Mouse (Mus musculus) lung, embryonic 14.5 days (tissue): ENCODE results near the gene Ltb4r2. TPM values are rescaled to one million over a fixed set of nuclear protein-coding genes. Genes with fewer than 3 reads are reported as not detected.

Experiments used
- ATAC-seq: fragments of 200-750 bp; cut with Nextera tagmentation; 2 replicates; pipeline ENCODE4 v1.8.0; 2017; ENCODE audit warnings: mild to moderate bottlenecking, moderate TSS enrichment, moderate library complexity; ENCODE audit not compliant: insufficient read depth
- DNase-seq: peaks from one replicate; pipeline ENCODE4 v3.0.0-alpha.2; 2015
- H3K27ac ChIP-seq: fragments of 300-500 bp; sonication (generic); 2 replicates; pipeline ENCODE4 v1.5.1; 2014; ENCODE audit warnings: low read depth, mild to moderate bottlenecking, moderate library complexity
- H3K27me3 ChIP-seq: fragments of 300-500 bp; sonication (generic); 2 replicates; pipeline ENCODE4 v1.6.1; 2014; ENCODE audit warnings: low read length, control low read depth; ENCODE audit not compliant: insufficient read depth
- H3K36me3 ChIP-seq: fragments of 300-500 bp; sonication (generic); 2 replicates; pipeline ENCODE4 v1.6.1; 2014; ENCODE audit warnings: control low read depth; ENCODE audit not compliant: insufficient read depth
- H3K4me1 ChIP-seq: fragments of 300-500 bp; sonication (generic); 2 replicates; pipeline ENCODE4 v1.6.1; 2014; ENCODE audit warnings: antibody characterized with exemption, control low read depth; ENCODE audit not compliant: insufficient read depth
- H3K4me2 ChIP-seq: fragments of 300-500 bp; sonication (generic); 2 replicates; pipeline ENCODE4 v1.6.1; 2014; ENCODE audit warnings: mild to moderate bottlenecking
- H3K4me3 ChIP-seq: fragments of 300-500 bp; sonication (generic); 2 replicates; pipeline ENCODE4 v1.5.1; 2014; ENCODE audit warnings: low read depth, low read length
- H3K9ac ChIP-seq: fragments of 300-500 bp; sonication (generic); 2 replicates; pipeline ENCODE4 v1.6.1; 2014
- H3K9me3 ChIP-seq: fragments of 300-500 bp; sonication (generic); 2 replicates; pipeline ENCODE4 v1.6.1; 2016; ENCODE audit warnings: low read depth, low read length, control low read depth
- CTCF ChIP-seq: IDR thresholded peaks from 2 replicates; pipeline ENCODE4 v1.5.1; 2016; ENCODE audit warnings: antibody characterized with exemption, low read depth
- WGBS: fragments of 180-500 bp; shearing (Covaris S2); extraction: QIAGEN DNeasy Blood & Tissue Kit; methylation state at CpG from one replicate; pipeline ENCODE4 v1.1.7; 2014; 5-methylcytosine and 5-hydroxymethylcytosine counted together
- polyA plus RNA-seq: library from polyadenylated mRNA; unstranded; fragments of >200 nt; fragmentation: Nextera tagmentation; extraction: Ambion mirVana; gene quantifications from 2 replicates; pipeline ENCODE4 v1.2.1, GENCODE M21; 2014

Gene Ltb4r2
- polyA plus RNA-seq, 1 experiment from 2014 or later, result 0.70 TPM

DNA sequence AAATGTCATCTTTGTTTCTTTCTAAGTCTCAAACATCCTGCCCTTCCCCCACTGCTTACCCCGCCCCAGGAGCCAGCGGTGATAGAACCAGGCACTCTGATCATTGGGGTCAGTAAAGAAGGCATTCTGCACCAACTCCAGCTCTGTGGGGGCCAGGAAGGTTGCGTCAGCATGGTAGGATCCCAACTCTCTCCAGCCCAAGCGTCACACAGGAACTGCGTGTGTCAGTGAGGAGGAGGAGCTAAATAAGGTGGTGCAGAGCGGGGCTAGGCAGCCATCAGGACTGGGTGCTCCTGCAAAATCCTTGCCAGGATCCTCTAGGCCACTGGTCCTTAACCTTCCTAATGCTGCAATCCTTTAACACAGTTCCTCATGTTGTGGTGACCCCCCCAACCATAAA is 41.5 kb upstream of the Ltb4r2 start:
- H3K27me3 ChIP-seq, result no peaks in the 10 kb centered on the region
- H3K4me2 ChIP-seq, result no peak overlapping the region
- TF ChIP-seq CTCF, result no peak
- DNase-seq (no peak), ATAC-seq (no peak)
- no peak overlapping the region for H3K27ac ChIP-seq
- peaks cover 33% of the 10 kb centered on the region for H3K36me3 ChIP-seq
- WGBS, result 88% methylated on average over 6 of the region's 6 CpGs
- H3K9ac ChIP-seq, result no peak overlapping the region
- no peak overlapping the region for H3K4me3 ChIP-seq
- H3K4me1 ChIP-seq, result no peaks in the 10 kb centered on the region
- H3K9me3 ChIP-seq, result no peaks in the 10 kb centered on the region

GRCm38 (mm10) chr14:55720666-55721065 is 40.6 kb upstream of the Ltb4r2 start:
- ATAC-seq (no peak), DNase-seq (no peak)
- 91% methylated on average over 12 of the region's 12 CpGs for WGBS
- H3K9ac ChIP-seq, result no peak overlapping the region
- TF ChIP-seq CTCF, result no peak
- no peaks in the 10 kb centered on the region for H3K9me3 ChIP-seq
- no peak overlapping the region; the same call in 1 of the 2 replicates for H3K4me2 ChIP-seq
- no peak overlapping the region for H3K4me3 ChIP-seq
- no peaks in the 10 kb centered on the region for H3K27me3 ChIP-seq
- H3K27ac ChIP-seq, result no peak overlapping the region
- H3K4me1 ChIP-seq, result no peaks in the 10 kb centered on the region
- H3K36me3 ChIP-seq, result peaks cover 33% of the 10 kb centered on the region

DNA sequence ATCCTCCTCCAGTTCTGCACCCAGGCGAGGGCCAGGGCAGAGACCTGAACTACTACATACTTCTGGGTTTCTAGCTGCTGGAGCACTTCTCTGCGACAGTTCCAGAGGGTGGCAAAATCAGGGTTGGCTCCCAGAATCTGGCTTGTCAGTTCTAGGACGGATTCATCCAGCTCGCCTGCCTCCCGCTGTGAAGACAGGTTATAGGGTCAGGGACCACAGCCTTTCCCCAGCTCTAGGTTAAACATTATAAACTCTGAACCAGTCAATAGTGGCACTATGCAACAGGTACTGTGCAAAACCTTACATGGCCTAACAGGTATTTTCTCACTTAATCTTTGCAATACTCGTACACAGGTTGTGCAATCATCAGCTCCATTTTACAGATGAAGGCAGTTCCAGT is 40.2 kb upstream of the Ltb4r2 start:
- Histone ChIP-seq H3K27me3 (no peaks in the 10 kb centered on the region), H3K4me2 (peak overlapping the region; percentile 74), H3K27ac (no peak overlapping the region), H3K4me3 (peak overlapping the region; percentile 81), H3K4me1 (no peaks in the 10 kb centered on the region), H3K9me3 (no peaks in the 10 kb centered on the region), H3K36me3 (peaks cover 31% of the 10 kb centered on the region), H3K9ac (peak overlapping the region; percentile 72)
- no peak for ATAC-seq
- TF ChIP-seq CTCF, result no peak
- DNase-seq, result no peak
- 66% methylated on average over 6 of the region's 6 CpGs for WGBS

DNA sequence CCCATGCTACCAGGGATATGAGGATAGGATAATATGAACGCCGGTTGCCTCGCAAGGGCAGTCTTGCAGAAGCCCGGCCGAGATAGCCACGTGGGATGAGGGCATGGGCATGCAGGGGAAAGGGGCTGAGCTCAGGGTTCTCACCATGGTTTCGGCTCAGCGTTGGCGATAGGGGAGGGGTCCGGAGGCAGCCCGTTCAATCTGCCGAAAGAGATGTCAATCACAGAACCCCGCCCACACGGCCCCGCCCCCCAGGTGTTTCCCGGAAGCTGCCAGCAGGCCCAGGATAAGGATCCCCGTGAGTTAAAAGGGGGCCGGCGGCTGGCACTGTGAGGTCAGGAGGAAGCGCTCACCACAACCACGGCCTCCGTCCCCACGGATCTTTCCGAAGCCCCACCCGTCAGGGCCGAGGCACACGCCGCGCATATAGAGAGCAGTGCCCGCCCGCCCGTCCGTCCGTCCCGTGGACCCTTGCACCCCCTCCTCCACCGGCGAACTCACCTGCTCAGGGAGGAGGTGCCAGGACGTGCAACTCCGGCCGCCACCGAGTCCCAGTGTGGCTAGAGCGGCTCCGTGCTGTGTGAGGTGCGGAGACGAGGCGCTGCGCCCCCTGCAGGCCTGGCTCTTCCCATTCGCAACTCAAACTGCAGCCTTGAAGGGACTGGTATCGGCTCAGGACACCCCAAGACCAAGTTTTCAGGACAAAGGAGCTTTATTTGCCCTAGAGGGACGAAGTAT is 39.4 kb upstream of the Ltb4r2 start, which contains the start of gene Rabggta:
Gene Rabggta (minus strand): TSS at position 564 of the 738 bp plus-strand sequence.
- peaks cover 23% of the 10 kb centered on the region for H3K36me3 ChIP-seq
- peak; percentile 97 for ATAC-seq
- peak within 1 kb of the TSS; percentile 88 for H3K27ac ChIP-seq
- peak within 1 kb of the TSS; percentile 81 for H3K4me3 ChIP-seq
- TF ChIP-seq CTCF, result peak; percentile 98
- peak within 1 kb of the TSS; percentile 72 for H3K9ac ChIP-seq
- no peaks in the 10 kb centered on the region for H3K9me3 ChIP-seq
- H3K4me1 ChIP-seq, result no peaks in the 10 kb centered on the region
- H3K4me2 ChIP-seq, result peak within 1 kb of the TSS; percentile 74
- WGBS, result under 1% methylated on average over 50 of the region's 50 CpGs
- H3K27me3 ChIP-seq, result no peaks in the 10 kb centered on the region
- DNase-seq, result peak; percentile 97

- no peak for ATAC-seq
These were observed 38.7 kb upstream of the Ltb4r2 start for GRCm38 (mm10) chr14:55722438-55722945.

DNA sequence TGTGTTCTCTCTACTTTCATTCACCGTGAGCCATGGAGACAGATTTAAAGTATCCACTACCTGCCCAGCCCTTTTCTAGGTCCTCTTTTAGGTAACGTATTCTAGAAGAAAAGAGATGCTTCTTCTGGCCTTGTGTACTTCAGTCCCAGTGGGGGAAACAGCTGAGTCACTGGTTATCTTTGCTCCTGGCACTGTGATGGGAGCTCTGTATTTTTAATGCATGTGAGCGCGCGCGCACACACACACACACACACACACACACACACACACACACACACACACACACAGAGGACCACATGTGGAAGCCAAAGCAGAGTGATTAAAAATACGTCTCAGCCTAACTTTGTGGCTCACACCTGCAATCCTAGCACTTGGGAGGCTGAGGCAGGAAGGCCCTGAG is 37.8 kb upstream of the Ltb4r2 start:
- H3K27ac ChIP-seq, result no peak overlapping the region
- peaks cover 11% of the 10 kb centered on the region for H3K36me3 ChIP-seq
- H3K4me2 ChIP-seq, result no peak overlapping the region
- DNase-seq (no peak), ATAC-seq (no peak)
- peaks cover 4% of the 10 kb centered on the region; the same call in 1 of the 2 replicates for H3K4me1 ChIP-seq
- TF ChIP-seq CTCF, result no peak
- no peaks in the 10 kb centered on the region for H3K27me3 ChIP-seq
- 90% methylated on average over 7 of the region's 7 CpGs for WGBS
- H3K9me3 ChIP-seq, result no peaks in the 10 kb centered on the region
- H3K9ac ChIP-seq, result no peak overlapping the region
- no peak overlapping the region for H3K4me3 ChIP-seq

More at GRCm38 (mm10) chr14:55722438-55722945, 38.7 kb upstream of the Ltb4r2 start:
- Histone ChIP-seq H3K27me3 (no peaks in the 10 kb centered on the region), H3K4me1 (no peaks in the 10 kb centered on the region), H3K9ac (peak overlapping the region; percentile 72; the same call in 1 of the 2 replicates), H3K36me3 (peaks cover 18% of the 10 kb centered on the region), H3K27ac (peak overlapping the region; percentile 88; the same call in 1 of the 2 replicates), H3K4me3 (peak overlapping the region; percentile 81), H3K4me2 (peak overlapping the region; percentile 74), H3K9me3 (no peaks in the 10 kb centered on the region)
- TF ChIP-seq CTCF, result no peak
- no peak for DNase-seq
- WGBS, result 49% methylated on average over 8 of the region's 8 CpGs

- ATAC-seq (no peak), DNase-seq (peak; percentile 22)
- Histone ChIP-seq H3K9me3 (no peaks in the 10 kb centered on the region), H3K9ac (no peak overlapping the region), H3K36me3 (peaks cover under 1% of the 10 kb centered on the region; the same call in 1 of the 2 replicates), H3K27me3 (no peaks in the 10 kb centered on the region), H3K27ac (no peak overlapping the region), H3K4me2 (no peak overlapping the region), H3K4me3 (no peak overlapping the region), H3K4me1 (peaks cover 4% of the 10 kb centered on the region; the same call in 1 of the 2 replicates)
- TF ChIP-seq CTCF, result no peak
- WGBS, result 41% methylated on average over 8 of the region's 8 CpGs
These were observed 36.8 kb upstream of the Ltb4r2 start for GRCm38 (mm10) chr14:55724411-55724871.
